Mouse (Mus musculus) monocyte, adult 2 months (primary cell): ENCODE measurements at regions not wholly inside any gene's neighbourhood (a gene's known extent, or its start where the extent isn't known, plus 50 kb on each side); places are given as distances from the start of the nearest gene placed in this dataset.

Experiments used
- DNase-seq, 2 experiments: peaks; one replicate each; pipeline ENCODE4 v3.0.0; 2022; ENCODE audit warnings: low spot score in 2 of 2, low read depth in 1 of 2

GRCm38 (mm10) chr13:35381641-35382040 is 278.0 kb upstream of the Cdyl start:
- DNase-seq, result no peak

- DNase-seq, result no peak
These were observed 276.5 kb upstream of the Cdyl start for GRCm38 (mm10) chr13:35383000-35383623.

GRCm38 (mm10) chr13:35383624-35384018 is 276.0 kb upstream of the Cdyl start:
- DNase-seq, result no peak

GRCm38 (mm10) chr13:35388380-35388779 is 271.3 kb upstream of the Cdyl start:
- no peak for DNase-seq

- DNase-seq, result no peak
These were observed 269.7 kb upstream of the Cdyl start for GRCm38 (mm10) chr13:35389781-35390525.

GRCm38 (mm10) chr13:35390526-35390880 is 269.1 kb upstream of the Cdyl start:
- no peak for DNase-seq

GRCm38 (mm10) chr13:35392167-35392566 is 267.5 kb upstream of the Cdyl start:
- no peak for DNase-seq

- DNase-seq, result no peak
These were observed 264.4 kb upstream of the Cdyl start for GRCm38 (mm10) chr13:35395192-35395591.

- DNase-seq, result no peak
These were observed 264.0 kb upstream of the Cdyl start for GRCm38 (mm10) chr13:35395630-35396029.

- DNase-seq, result no peak
These were observed 262.5 kb upstream of the Cdyl start for GRCm38 (mm10) chr13:35397166-35397565.

- DNase-seq, result no peak
These were observed 261.4 kb upstream of the Cdyl start for GRCm38 (mm10) chr13:35398192-35398591.

GRCm38 (mm10) chr13:35402856-35403255 is 256.8 kb upstream of the Cdyl start:
- no peak for DNase-seq

- no peak for DNase-seq
These were observed 255.2 kb upstream of the Cdyl start for GRCm38 (mm10) chr13:35404428-35404827.

GRCm38 (mm10) chr13:35405384-35405783 is 254.2 kb upstream of the Cdyl start:
- DNase-seq, result no peak

GRCm38 (mm10) chr13:35417500-35417899 is 242.1 kb upstream of the Cdyl start:
- no peak for DNase-seq

GRCm38 (mm10) chr13:35420076-35420475 is 239.6 kb upstream of the Cdyl start:
- no peak for DNase-seq

- DNase-seq, result no peak
These were observed 233.6 kb upstream of the Cdyl start for GRCm38 (mm10) chr13:35426061-35426460.

- no peak for DNase-seq
These were observed 224.5 kb upstream of the Cdyl start for GRCm38 (mm10) chr13:35435173-35435572.

GRCm38 (mm10) chr13:35447661-35448060 is 212.0 kb upstream of the Cdyl start:
- DNase-seq, result no peak

GRCm38 (mm10) chr13:35452420-35452819 is 207.2 kb upstream of the Cdyl start:
- peak in 1 of 2 experiments; percentile 12 for DNase-seq

- DNase-seq, result no peak
These were observed 206.3 kb upstream of the Cdyl start for GRCm38 (mm10) chr13:35453222-35453914.

- DNase-seq, result no peak
These were observed 199.6 kb upstream of the Cdyl start for GRCm38 (mm10) chr13:35460051-35460450.
